Mouse (Mus musculus): ENCODE results near the gene B3gnt8. TPM values are rescaled to one million over a fixed set of nuclear protein-coding genes. Genes with fewer than 3 reads are reported as not detected.

The B3gnt8 gene
- polyA plus RNA-seq, 1 experiment: 8.2 TPM

GRCm38 (mm10) chr7:25627431-25628322 lies 1.2 kb downstream of the B3gnt8 start:
- WGBS: 17% methylated on average over 38 of the region's 38 CpGs

GRCm38 (mm10) chr7:25628323-25628620 lies 1.8 kb downstream of the B3gnt8 start:
- Histone ChIP-seq H3K27me3 (ENCODE audit: control insufficient read depth, insufficient read depth, low read length) (no peaks in the 10 kb centered on the region), H3K36me3 (ENCODE audit: control insufficient read depth, insufficient read depth, low read length) (peaks cover 26% of the 10 kb centered on the region), H3K4me3 (ENCODE audit: low read depth, low read length) (peak overlapping the region; percentile 73), H3K4me1 (ENCODE audit: control insufficient read depth, insufficient read depth, insufficient read length, low read length) (peaks cover 17% of the 10 kb centered on the region), H3K27ac (ENCODE audit: insufficient read depth, low read depth, low read length) (no peak overlapping the region)
- no peak for TF ChIP-seq CTCF (IDR thresholded peaks at IDR 0.05; ENCODE audit: extremely low read depth, insufficient read length, insufficient replicate concordance, low read depth, low read length)
- no peak for TF ChIP-seq POLR2A (IDR thresholded peaks at IDR 0.05; ENCODE audit: low read depth, low read length)
- WGBS: 73% methylated on average over 8 of the region's 8 CpGs

More at GRCm38 (mm10) chr7:25627431-25628322, 1.2 kb downstream of the B3gnt8 start:
- Histone ChIP-seq H3K4me3 (ENCODE audit: low read depth, low read length) (peak overlapping the region; percentile 73), H3K4me1 (ENCODE audit: control insufficient read depth, insufficient read depth, insufficient read length, low read length) (peaks cover 12% of the 10 kb centered on the region), H3K27ac (ENCODE audit: insufficient read depth, low read depth, low read length) (peak overlapping the region; percentile 14; the same call in 1 of the 2 replicates), H3K27me3 (ENCODE audit: control insufficient read depth, insufficient read depth, low read length) (no peaks in the 10 kb centered on the region), H3K36me3 (ENCODE audit: control insufficient read depth, insufficient read depth, low read length) (peaks cover 28% of the 10 kb centered on the region)
- TF ChIP-seq CTCF (IDR thresholded peaks at IDR 0.05; ENCODE audit: extremely low read depth, insufficient read length, insufficient replicate concordance, low read depth, low read length): no peak
- TF ChIP-seq POLR2A (IDR thresholded peaks at IDR 0.05; ENCODE audit: low read depth, low read length): no peak

- H3K27ac ChIP-seq (ENCODE audit: insufficient read depth, low read depth, low read length): peak overlapping the region; percentile 40
- WGBS: 80% methylated on average over 5 of the region's 5 CpGs
- no peak overlapping the region for H3K4me3 ChIP-seq (ENCODE audit: low read depth, low read length)
- peaks cover 6% of the 10 kb centered on the region; the same call in 1 of the 2 replicates for H3K36me3 ChIP-seq (ENCODE audit: control insufficient read depth, insufficient read depth, low read length)
- TF ChIP-seq CTCF (IDR thresholded peaks at IDR 0.05; ENCODE audit: extremely low read depth, insufficient read length, insufficient replicate concordance, low read depth, low read length) (no peak), POLR2A (IDR thresholded peaks at IDR 0.05; ENCODE audit: low read depth, low read length) (no peak)
- no peaks in the 10 kb centered on the region for H3K27me3 ChIP-seq (ENCODE audit: control insufficient read depth, insufficient read depth, low read length)
- H3K4me1 ChIP-seq (ENCODE audit: control insufficient read depth, insufficient read depth, insufficient read length, low read length): peaks cover 10% of the 10 kb centered on the region
Measured at GRCm38 (mm10) chr7:25632679-25633078, 6.2 kb downstream of the B3gnt8 start.

- Histone ChIP-seq H3K4me1 (ENCODE audit: control insufficient read depth, insufficient read depth, insufficient read length, low read length) (peaks cover 9% of the 10 kb centered on the region), H3K36me3 (ENCODE audit: control insufficient read depth, insufficient read depth, low read length) (peaks cover 6% of the 10 kb centered on the region; the same call in 1 of the 2 replicates), H3K4me3 (ENCODE audit: low read depth, low read length) (no peak overlapping the region), H3K27ac (ENCODE audit: insufficient read depth, low read depth, low read length) (no peak overlapping the region), H3K27me3 (ENCODE audit: control insufficient read depth, insufficient read depth, low read length) (no peaks in the 10 kb centered on the region)
- TF ChIP-seq POLR2A (IDR thresholded peaks at IDR 0.05; ENCODE audit: low read depth, low read length) (no peak), CTCF (IDR thresholded peaks at IDR 0.05; ENCODE audit: extremely low read depth, insufficient read length, insufficient replicate concordance, low read depth, low read length) (no peak)
- 18% methylated on average over 3 of the region's 3 CpGs for whole genome bisulfite sequencing
Measured at GRCm38 (mm10) chr7:25636373-25636772, 9.9 kb downstream of the B3gnt8 start.

- Histone ChIP-seq H3K27me3 (ENCODE audit: control insufficient read depth, insufficient read depth, low read length) (no peaks in the 10 kb centered on the region), H3K4me3 (ENCODE audit: low read depth, low read length) (no peak overlapping the region), H3K36me3 (ENCODE audit: control insufficient read depth, insufficient read depth, low read length) (peaks cover 4% of the 10 kb centered on the region; the same call in 1 of the 2 replicates), H3K27ac (ENCODE audit: insufficient read depth, low read depth, low read length) (no peak overlapping the region), H3K4me1 (ENCODE audit: control insufficient read depth, insufficient read depth, insufficient read length, low read length) (peaks cover 9% of the 10 kb centered on the region)
- WGBS: 89% methylated on average over 5 of the region's 5 CpGs
- TF ChIP-seq CTCF (IDR thresholded peaks at IDR 0.05; ENCODE audit: extremely low read depth, insufficient read length, insufficient replicate concordance, low read depth, low read length) (no peak), POLR2A (IDR thresholded peaks at IDR 0.05; ENCODE audit: low read depth, low read length) (no peak)
Measured at GRCm38 (mm10) chr7:25637099-25637498, 10.6 kb downstream of the B3gnt8 start.

GRCm38 (mm10) chr7:25639754-25640153 lies 13.3 kb downstream of the B3gnt8 start:
- no peaks in the 10 kb centered on the region for H3K27me3 ChIP-seq (ENCODE audit: control insufficient read depth, insufficient read depth, low read length)
- H3K36me3 ChIP-seq (ENCODE audit: control insufficient read depth, insufficient read depth, low read length): peaks cover 4% of the 10 kb centered on the region; the same call in 1 of the 2 replicates
- TF ChIP-seq POLR2A (IDR thresholded peaks at IDR 0.05; ENCODE audit: low read depth, low read length) (no peak), CTCF (IDR thresholded peaks at IDR 0.05; ENCODE audit: extremely low read depth, insufficient read length, insufficient replicate concordance, low read depth, low read length) (no peak)
- no peak overlapping the region for H3K27ac ChIP-seq (ENCODE audit: insufficient read depth, low read depth, low read length)
- peaks cover 3% of the 10 kb centered on the region; the same call in 1 of the 2 replicates for H3K4me1 ChIP-seq (ENCODE audit: control insufficient read depth, insufficient read depth, insufficient read length, low read length)
- H3K4me3 ChIP-seq (ENCODE audit: low read depth, low read length): no peak overlapping the region
- WGBS: 98% methylated on average over 4 of the region's 4 CpGs

- Histone ChIP-seq H3K27me3 (ENCODE audit: control insufficient read depth, insufficient read depth, low read length) (no peaks in the 10 kb centered on the region), H3K4me1 (ENCODE audit: control insufficient read depth, insufficient read depth, insufficient read length, low read length) (no peaks in the 10 kb centered on the region), H3K27ac (ENCODE audit: insufficient read depth, low read depth, low read length) (no peak overlapping the region), H3K4me3 (ENCODE audit: low read depth, low read length) (no peak overlapping the region), H3K36me3 (ENCODE audit: control insufficient read depth, insufficient read depth, low read length) (peaks cover 5% of the 10 kb centered on the region; the same call in 1 of the 2 replicates)
- 73% methylated on average over 10 of the region's 10 CpGs for WGBS
- no peak for TF ChIP-seq POLR2A (IDR thresholded peaks at IDR 0.05; ENCODE audit: low read depth, low read length)
- TF ChIP-seq CTCF (IDR thresholded peaks at IDR 0.05; ENCODE audit: extremely low read depth, insufficient read length, insufficient replicate concordance, low read depth, low read length): no peak
Measured at GRCm38 (mm10) chr7:25644136-25644535, 17.7 kb downstream of the B3gnt8 start.

Data from small intestine, adult 2 months (tissue).